In the genomic region with DNA sequence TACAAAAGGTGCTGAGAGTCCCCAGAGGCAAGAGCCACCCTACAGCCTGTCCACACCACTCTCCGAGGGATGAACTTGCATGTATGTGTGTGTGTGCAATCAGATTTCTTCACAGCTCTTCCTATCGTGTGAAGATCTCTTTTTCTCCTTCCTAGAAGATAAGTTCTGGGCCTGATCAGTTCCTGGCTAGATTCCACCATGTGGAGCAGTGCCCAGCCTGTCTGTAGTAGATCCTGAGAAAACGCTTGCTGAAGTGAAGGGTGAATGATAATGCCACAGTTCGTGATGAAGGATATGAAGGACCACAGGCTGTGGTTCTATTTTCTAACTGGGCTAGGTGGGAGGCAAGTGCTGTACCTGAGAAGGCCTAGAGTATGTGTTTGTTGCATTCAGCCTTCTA, we compare ENCODE assay signal across 23 mouse cellular contexts.
"Had no signal": no experiment of that assay in that cellular context is flagged by ENCODE, and none has a peak within 500 bp of the region (broad histone marks: within the 10 kb centered on the region; RNA-seq: fewer than 3 reads in every experiment).

No protein-coding gene starts in this region.

- DNase-seq: kidney, adult 11 months; kidney, adult 8-10 months; kidney, postnatal 10 days; kidney, postnatal 36 days; liver; lung, adult 18-20 months; lung, postnatal 10 days; lung, postnatal 36 days; spleen, adult 18-20 months; thymus, postnatal 25 days had no signal

- H3K27ac ChIP-seq: intestine, embryonic 15.5 days; kidney, embryonic 15.5 days; limb, embryonic 10.5 days; limb, embryonic 13.5 days; liver, embryonic 12.5 days; liver, embryonic 15.5 days; lung, embryonic 15.5 days; midbrain, embryonic 10.5 days; midbrain, embryonic 15.5 days; neural tube, embryonic 12.5 days; neural tube, embryonic 15.5 days; stomach, embryonic 15.5 days had no signal

- H3K4me3 ChIP-seq: intestine, embryonic 15.5 days; kidney, embryonic 15.5 days; limb, embryonic 10.5 days; limb, embryonic 13.5 days; liver, embryonic 12.5 days; liver, embryonic 15.5 days; lung, embryonic 15.5 days; megakaryocyte, embryonic 14.5 days; midbrain, embryonic 10.5 days; midbrain, embryonic 15.5 days; neural tube, embryonic 12.5 days; neural tube, embryonic 15.5 days; stomach, embryonic 15.5 days had no signal
